Mouse (Mus musculus): ENCODE measurements around the gene Agfg2.

Agfg2 gene

GRCm38 (mm10) chr5:137683388-137684293 lies 885 bp downstream of the Agfg2 start:
- peak; percentile 40 for DNase-seq (ENCODE audit: low spot score)

GRCm38 (mm10) chr5:137682526-137682925 lies 2.0 kb downstream of the Agfg2 start:
- no peak for DNase-seq (ENCODE audit: low spot score)

- no peak for DNase-seq (ENCODE audit: low spot score)
These were observed 4.8 kb downstream of the Agfg2 start for GRCm38 (mm10) chr5:137679726-137680125.

GRCm38 (mm10) chr5:137678736-137679135 lies 5.8 kb downstream of the Agfg2 start:
- peak; percentile 36 for DNase-seq (ENCODE audit: low spot score)

- no peak for DNase-seq (ENCODE audit: low spot score)
These were observed 6.7 kb downstream of the Agfg2 start for GRCm38 (mm10) chr5:137677859-137678258.

GRCm38 (mm10) chr5:137674786-137675185 lies 9.7 kb downstream of the Agfg2 start:
- DNase-seq (ENCODE audit: low spot score): no peak

GRCm38 (mm10) chr5:137673015-137673414 lies 11.5 kb downstream of the Agfg2 start:
- no peak for DNase-seq (ENCODE audit: low spot score)

GRCm38 (mm10) chr5:137672361-137672760 lies 12.2 kb downstream of the Agfg2 start:
- no peak for DNase-seq (ENCODE audit: low spot score)

- peak; percentile 73 for DNase-seq (ENCODE audit: low spot score)
These were observed 12.9 kb downstream of the Agfg2 start for GRCm38 (mm10) chr5:137671443-137672240.

GRCm38 (mm10) chr5:137670240-137670639 lies 14.3 kb downstream of the Agfg2 start:
- DNase-seq (ENCODE audit: low spot score): no peak

- no peak for DNase-seq (ENCODE audit: low spot score)
These were observed 15.6 kb downstream of the Agfg2 start for GRCm38 (mm10) chr5:137668971-137669370.

- DNase-seq (ENCODE audit: low spot score): no peak
These were observed 21.5 kb downstream of the Agfg2 start for GRCm38 (mm10) chr5:137663057-137663456.

GRCm38 (mm10) chr5:137660064-137660688 lies 24.4 kb downstream of the Agfg2 start:
- no peak for DNase-seq (ENCODE audit: low spot score)

- peak; percentile 45 for DNase-seq (ENCODE audit: low spot score)
These were observed 27.5 kb downstream of the Agfg2 start for GRCm38 (mm10) chr5:137656977-137657376.

- no peak for DNase-seq (ENCODE audit: low spot score)
These were observed 29.8 kb downstream of the Agfg2 start for GRCm38 (mm10) chr5:137654746-137655145.

- no peak for DNase-seq (ENCODE audit: low spot score)
These were observed 31.2 kb downstream of the Agfg2 start for GRCm38 (mm10) chr5:137653366-137653765.

GRCm38 (mm10) chr5:137652474-137652873 lies 32.1 kb downstream of the Agfg2 start:
- DNase-seq (ENCODE audit: low spot score): no peak

- DNase-seq (ENCODE audit: low spot score): peak; percentile 82
These were observed 34.6 kb downstream of the Agfg2 start for GRCm38 (mm10) chr5:137649669-137650571.

- no peak for DNase-seq (ENCODE audit: low spot score)
These were observed 35.3 kb downstream of the Agfg2 start for GRCm38 (mm10) chr5:137649251-137649650.

GRCm38 (mm10) chr5:137647827-137648601 lies 36.5 kb downstream of the Agfg2 start:
- DNase-seq (ENCODE audit: low spot score): no peak
